Mouse (Mus musculus) liver, postnatal 0 days (tissue): Measurements from ENCODE around the gene Elk3. TPM values are rescaled to one million over a fixed set of nuclear protein-coding genes. Genes with fewer than 3 reads are reported as not detected.

Experiments
- ATAC-seq: fragments of 200-750 bp; cut with Nextera tagmentation; 2 replicates; pipeline ENCODE4 v1.8.0; 2017; ENCODE audit warnings: mild to moderate bottlenecking, moderate library complexity
- DNase-seq: peaks from one replicate; pipeline ENCODE4 v3.0.0-alpha.2; 2016
- H3K27ac ChIP-seq: fragments of 300-500 bp; sonication (generic); 2 replicates; pipeline ENCODE4 v1.5.1; 2014; ENCODE audit warnings: antibody characterized with exemption, moderate library complexity, mild to moderate bottlenecking, low read depth
- H3K27me3 ChIP-seq: fragments of 300-500 bp; sonication (generic); 2 replicates; pipeline ENCODE4 v1.6.1; 2014; ENCODE audit warnings: low read length, control low read depth, mixed read lengths; ENCODE audit not compliant: insufficient read depth
- H3K36me3 ChIP-seq: fragments of 300-500 bp; sonication (generic); replicated peaks from 2 replicates; pipeline ENCODE4 v1.6.1; 2014; ENCODE audit warnings: mild to moderate bottlenecking, control low read depth, low read length, moderate library complexity, mixed read lengths; ENCODE audit not compliant: insufficient read depth
- H3K4me1 ChIP-seq: fragments of 300-500 bp; sonication (generic); 2 replicates; pipeline ENCODE4 v1.6.1; 2014; ENCODE audit warnings: antibody characterized with exemption, mild to moderate bottlenecking, control low read depth; ENCODE audit not compliant: insufficient read depth
- H3K4me2 ChIP-seq: fragments of 300-500 bp; sonication (generic); 2 replicates; pipeline ENCODE4 v1.6.1; 2014; ENCODE audit warnings: low read depth, mild to moderate bottlenecking, low read length, moderate library complexity, mixed read lengths
- H3K4me3 ChIP-seq: fragments of 300-500 bp; sonication (generic); 2 replicates; pipeline ENCODE4 v1.5.1; 2014; ENCODE audit warnings: low read depth, low read length
- H3K9ac ChIP-seq: fragments of 300-500 bp; sonication (generic); replicated peaks from 2 replicates; pipeline ENCODE4 v1.6.1; 2014; ENCODE audit warnings: mild to moderate bottlenecking, moderate library complexity
- H3K9me3 ChIP-seq: fragments of 300-500 bp; sonication (generic); 2 replicates; pipeline ENCODE4 v1.6.1; 2016; ENCODE audit warnings: mild to moderate bottlenecking, control low read depth, low read length, mixed read lengths
- CTCF ChIP-seq: sonication (generic); IDR thresholded peaks from 2 replicates; pipeline ENCODE4 v1.5.1; 2016; ENCODE audit warnings: antibody characterized with exemption, low read depth
- EP300 ChIP-seq: IDR thresholded peaks from 2 replicates; pipeline ENCODE4 v1.6.1; 2016; ENCODE audit warnings: antibody characterized with exemption, low read depth, mild to moderate bottlenecking
- WGBS: fragments of 180-500 bp; shearing (Covaris S2); extraction: QIAGEN DNeasy Blood & Tissue Kit; methylation state at CpG from one replicate; pipeline ENCODE4 v1.1.7; 2014; ENCODE audit not compliant: insufficient replicate concordance; 5-methylcytosine and 5-hydroxymethylcytosine counted together
- polyA plus RNA-seq: library from polyadenylated mRNA; unstranded; fragments of >200 nt; fragmentation: Nextera tagmentation; extraction: Ambion mirVana; gene quantifications from 2 replicates; pipeline ENCODE4 v1.2.1, GENCODE M21; 2015

Gene Elk3
- polyA plus RNA-seq, 1 experiment from 2014 or later = 7.9 TPM

DNA sequence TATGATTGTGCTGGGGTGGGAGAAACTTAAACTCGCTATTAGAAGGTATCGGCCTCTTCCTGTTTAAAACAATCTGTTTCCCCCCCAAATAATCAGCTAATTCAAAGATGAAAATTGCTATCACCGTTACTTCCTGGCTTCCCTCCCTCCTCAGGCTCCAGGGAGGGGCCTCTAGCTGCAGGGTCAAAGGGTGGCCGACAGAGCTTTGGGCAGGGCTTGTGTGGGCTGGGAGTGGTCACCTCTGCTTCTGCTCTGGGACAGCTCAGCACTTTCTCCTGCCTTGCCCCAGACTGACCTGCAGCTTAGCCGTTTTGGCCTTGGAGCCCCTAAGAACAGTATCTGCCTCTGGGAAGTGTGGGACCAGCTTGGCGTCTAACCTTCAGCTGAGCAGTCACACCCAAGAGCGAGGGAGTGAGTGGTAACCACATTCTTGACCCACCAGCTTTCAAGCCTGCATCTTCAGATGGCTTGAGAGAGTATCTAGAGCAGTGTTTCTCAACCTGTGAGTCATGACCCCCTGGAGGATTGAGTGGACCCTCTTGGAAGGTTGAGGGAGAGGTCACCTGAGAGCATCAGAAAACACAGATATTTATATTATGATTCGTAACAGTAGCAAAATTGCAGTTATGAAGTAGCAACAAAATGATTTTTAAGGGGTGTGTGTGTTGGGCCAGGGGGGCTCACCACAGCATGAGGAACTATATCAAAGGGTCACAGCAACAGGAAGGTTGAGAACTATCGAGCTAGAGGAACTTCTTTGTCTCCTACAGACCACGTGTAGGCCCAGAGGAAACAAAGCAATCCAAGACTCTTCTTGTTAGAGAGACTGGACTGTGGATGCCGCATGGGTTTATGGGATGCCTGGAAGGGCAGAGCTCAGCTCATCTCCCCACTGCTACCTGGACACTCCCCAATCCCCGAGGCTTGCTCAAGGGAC is 15.1 kb upstream of the Elk3 start:
- WGBS = 35% methylated on average over 12 of the region's 12 CpGs
- no peak overlapping the region for H3K9ac ChIP-seq
- H3K4me2 ChIP-seq = no peak overlapping the region
- DNase-seq (peak; percentile 35), ATAC-seq (peak; percentile 72)
- TF ChIP-seq EP300 = no peak
- no peak for TF ChIP-seq CTCF
- no peaks in the 10 kb centered on the region for H3K36me3 ChIP-seq
- no peaks in the 10 kb centered on the region for H3K27me3 ChIP-seq
- no peak overlapping the region for H3K4me3 ChIP-seq
- H3K4me1 ChIP-seq = peaks cover 14% of the 10 kb centered on the region
- H3K9me3 ChIP-seq = no peaks in the 10 kb centered on the region
- peak overlapping the region; percentile 66; the same call in 1 of the 2 replicates for H3K27ac ChIP-seq

DNA sequence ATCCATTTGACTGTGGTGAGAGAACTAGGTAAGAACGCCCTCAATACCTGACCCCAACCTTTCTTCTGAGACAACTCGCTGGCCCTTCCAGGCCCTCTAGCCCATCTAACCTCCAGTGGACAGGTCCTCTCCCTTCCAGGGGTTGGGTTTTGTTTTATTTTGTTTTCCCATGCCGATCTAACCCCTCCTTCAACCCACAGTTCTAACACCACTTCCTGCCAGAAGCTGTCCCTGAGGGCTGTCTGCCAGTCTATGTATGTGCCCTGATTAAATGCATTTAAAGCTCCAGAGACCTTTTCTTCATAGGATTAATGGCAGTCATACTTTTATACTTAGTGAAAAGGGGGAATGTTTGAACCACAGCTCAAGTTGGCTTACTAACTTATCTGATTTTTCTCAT is 14.4 kb upstream of the Elk3 start:
- Histone ChIP-seq H3K36me3 (no peaks in the 10 kb centered on the region), H3K9me3 (no peaks in the 10 kb centered on the region), H3K4me3 (no peak overlapping the region), H3K9ac (no peak overlapping the region), H3K27ac (0 out of 2 replicates have a peak overlapping the region, but pooled peaks have one; percentile 8), H3K4me2 (no peak overlapping the region), H3K27me3 (no peaks in the 10 kb centered on the region), H3K4me1 (peaks cover 14% of the 10 kb centered on the region)
- no peak for ATAC-seq
- TF ChIP-seq EP300 (no peak), CTCF (no peak)
- 45% methylated on average over 3 of the region's 3 CpGs for WGBS
- no peak for DNase-seq

DNA sequence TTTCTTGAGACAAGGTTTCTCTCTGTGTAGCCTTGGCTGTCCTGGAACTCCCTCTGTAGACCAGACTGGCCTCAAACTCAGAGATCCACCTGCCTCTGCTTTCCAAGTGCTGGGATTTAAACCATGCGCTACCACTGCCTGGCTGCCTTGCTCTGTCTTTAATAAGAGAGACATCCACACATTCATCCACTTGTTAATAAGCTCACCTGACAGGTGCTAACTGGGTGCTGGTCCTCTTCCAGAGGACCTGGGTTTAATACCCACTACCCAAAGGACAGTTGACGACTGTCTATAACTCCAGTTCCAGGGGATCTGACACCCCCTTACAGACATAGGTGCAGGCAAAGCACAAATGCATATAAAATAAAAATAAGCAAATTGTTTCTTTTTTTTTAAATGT is 13.5 kb upstream of the Elk3 start:
- no peak overlapping the region for H3K27ac ChIP-seq

DNA sequence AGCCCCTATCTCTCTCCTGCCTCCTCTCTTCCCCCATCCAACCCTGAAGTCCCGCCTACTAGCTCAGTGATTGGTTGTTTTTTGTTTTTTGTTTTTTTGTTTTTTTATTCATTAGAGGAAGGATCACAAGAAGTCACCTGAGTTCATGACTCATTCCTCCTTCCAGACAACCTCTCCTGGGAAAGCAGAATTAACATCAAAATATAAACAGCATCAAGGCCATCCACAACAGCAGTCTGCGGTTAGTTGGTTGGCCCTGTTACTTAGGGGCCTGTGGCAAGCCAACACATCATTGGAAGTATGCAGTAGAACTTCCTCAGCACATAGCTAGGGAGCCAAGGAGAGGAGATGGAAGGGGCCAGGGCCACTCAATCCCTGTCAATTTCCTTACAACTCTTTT is 12.7 kb upstream of the Elk3 start:
- no peak overlapping the region for H3K9ac ChIP-seq
- no peaks in the 10 kb centered on the region for H3K27me3 ChIP-seq
- H3K9me3 ChIP-seq = no peaks in the 10 kb centered on the region
- 86% methylated on average over 2 of the region's 2 CpGs for WGBS
- H3K4me2 ChIP-seq = no peak overlapping the region
- ATAC-seq (no peak), DNase-seq (no peak)
- TF ChIP-seq EP300 = no peak
- TF ChIP-seq CTCF = no peak
- H3K4me1 ChIP-seq = peaks cover 14% of the 10 kb centered on the region
- H3K27ac ChIP-seq = no peak overlapping the region
- no peaks in the 10 kb centered on the region for H3K36me3 ChIP-seq
- no peak overlapping the region for H3K4me3 ChIP-seq

More for the DNA sequence above, 13.5 kb upstream of the Elk3 start:
- WGBS = 87% methylated on average over 2 of the region's 2 CpGs
- Histone ChIP-seq H3K36me3 (no peaks in the 10 kb centered on the region), H3K27me3 (no peaks in the 10 kb centered on the region), H3K9ac (no peak overlapping the region), H3K4me3 (no peak overlapping the region), H3K4me2 (no peak overlapping the region), H3K4me1 (peaks cover 14% of the 10 kb centered on the region), H3K9me3 (no peaks in the 10 kb centered on the region)
- no peak for TF ChIP-seq EP300
- no peak for TF ChIP-seq CTCF
- no peak for ATAC-seq
- no peak for DNase-seq

DNA sequence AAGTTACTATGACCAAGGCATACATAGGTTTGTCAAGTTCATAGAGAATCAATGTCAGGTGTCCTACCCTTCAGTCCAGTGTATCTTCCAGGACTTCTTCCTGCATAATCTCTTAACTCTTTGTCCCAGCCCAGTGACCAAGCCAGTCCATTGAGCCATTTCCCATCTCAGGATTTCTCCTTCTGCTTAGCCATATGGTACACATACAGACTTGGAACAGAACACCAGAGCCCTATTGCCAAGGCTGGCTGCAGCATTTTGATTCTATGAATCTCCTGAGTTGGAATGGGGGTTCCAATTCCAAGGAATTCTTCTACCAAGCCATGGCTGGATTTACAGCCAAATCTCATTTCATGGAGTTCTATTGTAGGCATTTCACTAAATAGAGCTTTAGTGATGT is 10.8 kb upstream of the Elk3 start:
- Histone ChIP-seq H3K4me1 (peaks cover 11% of the 10 kb centered on the region), H3K27me3 (no peaks in the 10 kb centered on the region), H3K4me3 (no peak overlapping the region), H3K9me3 (no peaks in the 10 kb centered on the region), H3K27ac (no peak overlapping the region), H3K36me3 (no peaks in the 10 kb centered on the region), H3K9ac (no peak overlapping the region), H3K4me2 (no peak overlapping the region)
- no peak for TF ChIP-seq CTCF
- TF ChIP-seq EP300 = no peak
- DNase-seq (no peak), ATAC-seq (no peak)

DNA sequence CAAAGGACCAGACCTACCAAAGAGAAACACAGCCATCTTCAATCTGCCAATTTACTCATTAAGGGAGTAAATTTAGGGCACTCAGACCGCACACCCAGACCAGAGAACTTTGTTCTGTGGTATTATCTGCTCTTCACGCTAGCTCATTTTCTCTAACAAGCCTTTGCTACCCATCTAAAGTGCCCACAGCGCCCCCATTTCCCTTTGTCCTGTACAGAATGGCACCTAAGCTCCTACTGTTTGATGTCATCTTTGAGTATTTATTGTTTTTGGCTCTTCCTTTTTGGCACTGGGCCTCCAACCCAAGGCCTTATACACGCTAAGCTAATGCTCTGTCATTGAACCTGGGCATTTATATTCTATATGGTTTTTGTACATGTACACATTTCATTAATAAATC is 9.2 kb upstream of the Elk3 start:
- TF ChIP-seq EP300 = no peak
- no peak for TF ChIP-seq CTCF
- Histone ChIP-seq H3K27ac (no peak overlapping the region), H3K4me1 (no peaks in the 10 kb centered on the region), H3K9ac (no peak overlapping the region), H3K36me3 (no peaks in the 10 kb centered on the region), H3K4me3 (no peak overlapping the region), H3K27me3 (no peaks in the 10 kb centered on the region), H3K4me2 (no peak overlapping the region), H3K9me3 (0 out of 2 replicates have a peak, but pooled peaks cover 2% of the 10 kb centered on the region)
- WGBS = 59% methylated on average over 4 of the region's 4 CpGs
- DNase-seq (no peak), ATAC-seq (no peak)
